Mouse (Mus musculus): ENCODE data around the gene Tmem232.
"Not testable (repeated sequence)": the region's sequence is repeated elsewhere in the genome, so short reads cannot be mapped to it uniquely, and the experiment has no call there.

DNA sequence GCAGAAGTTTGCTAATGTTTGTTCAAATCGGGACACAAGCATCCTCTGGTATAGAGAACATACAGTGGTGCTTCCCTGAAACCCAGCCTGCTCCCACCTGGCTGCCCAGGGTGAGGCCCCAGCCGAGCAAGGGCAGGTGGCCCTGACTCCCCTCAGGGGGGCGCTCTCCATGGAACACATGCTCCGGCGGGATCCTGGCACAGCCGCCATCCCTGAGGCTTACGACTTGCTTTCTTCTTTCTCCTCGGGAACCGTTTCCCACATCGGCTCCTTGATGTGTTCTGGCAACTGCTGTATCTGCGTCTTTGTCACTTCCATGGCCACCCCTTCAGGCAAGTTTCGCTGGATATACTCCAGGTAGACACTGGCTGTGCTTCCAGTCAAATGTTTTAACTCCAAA is 102.7 kb downstream of the Tmem232 start:
- TF ChIP-seq CTCF (IDR thresholded peaks at IDR 0.05; ENCODE audit: low read depth, low read length); POLR2A (IDR thresholded peaks at IDR 0.05; ENCODE audit: borderline replicate concordance, low read depth, low read length): not testable (repeated sequence)

Measured in bone marrow macrophage, adult 2 months (primary cell).